8 mouse cellular contexts compared by ENCODE assay signal in genomic region chr17:5940792-5941191, GRCm38 (mm10). TPM values are rescaled to one million over a fixed set of nuclear protein-coding genes. Genes with fewer than 3 reads are reported as not detected.
DNase-seq lines count a peak whose midpoint lies in the region; ATAC-seq and TF ChIP-seq lines count a peak whose summit lies in the region.

No protein-coding gene starts in this region.

- no peak overlapping the region for H3K27ac ChIP-seq in cortical plate, adult 2 months (ENCODE audit: insufficient read depth, low read length)
- H3K27ac ChIP-seq in limb, embryonic 10.5 days: peak overlapping the region; percentile 58; the same call in 1 of the 2 replicates
- H3K27ac ChIP-seq in midbrain, embryonic 11.5 days (ENCODE audit: low read depth, low read length): no peak overlapping the region

- peak overlapping the region; percentile 51 for H3K4me2 ChIP-seq in midbrain, embryonic 11.5 days

- H3K27me3 ChIP-seq in limb, embryonic 10.5 days (ENCODE audit: low read depth, poor library complexity, severe bottlenecking): peaks cover 72% of the 10 kb centered on the region
- peaks cover 26% of the 10 kb centered on the region for H3K27me3 ChIP-seq in midbrain, embryonic 11.5 days (ENCODE audit: control insufficient read depth, insufficient read depth, low read length)

- peak; percentile 79 to 85 for DNase-seq in adrenal gland, adult 18-20 months (ENCODE audit: low spot score in 2 of 2)
- DNase-seq in gastrocnemius, postnatal 25 days: peak; percentile 82
- DNase-seq in limb, embryonic 10.5 days (ENCODE audit: low spot score): peak; percentile 85
- peak; percentile 94 for DNase-seq in midbrain, embryonic 11.5 days (ENCODE audit: low spot score, missing footprints)
- peak; percentile 62 for DNase-seq in skeletal muscle tissue, adult 2 months (ENCODE audit: low read depth, low spot score)
- DNase-seq in yolk sac, embryonic 10.5 days (ENCODE audit: low spot score): peak; percentile 91

- no peak overlapping the region for H3K9ac ChIP-seq in midbrain, embryonic 11.5 days (ENCODE audit: low read length)

- TF ChIP-seq CTCF in cortical plate, adult 2 months (IDR thresholded peaks at IDR 0.05; ENCODE audit: extremely low read depth, insufficient read depth, low read length): peak; percentile 36; the same call in 1 of the 2 replicates

- peak overlapping the region; percentile 43 for H3K4me3 ChIP-seq in cortical plate, adult 2 months (ENCODE audit: insufficient read depth, low read length)
- peak overlapping the region; percentile 64 for H3K4me3 ChIP-seq in limb, embryonic 10.5 days
- H3K4me3 ChIP-seq in midbrain, embryonic 11.5 days (ENCODE audit: low read depth, low read length): peak overlapping the region; percentile 37

- WGBS in limb, embryonic 10.5 days: 1% methylated on average over 33 of the region's 38 CpGs
- 1% methylated on average over 18 of the region's 38 CpGs for WGBS in midbrain, embryonic 11.5 days

- H3K9me3 ChIP-seq in limb, embryonic 10.5 days (replicated peaks): no peaks in the 10 kb centered on the region
- H3K9me3 ChIP-seq in midbrain, embryonic 11.5 days (ENCODE audit: control insufficient read depth, low read length): no peaks in the 10 kb centered on the region

- no peaks in the 10 kb centered on the region for H3K36me3 ChIP-seq in limb, embryonic 10.5 days
- no peaks in the 10 kb centered on the region for H3K36me3 ChIP-seq in midbrain, embryonic 11.5 days (ENCODE audit: control insufficient read depth, insufficient read depth, low read length)

- no peak for TF ChIP-seq POLR2A in cortical plate, adult 2 months (IDR thresholded peaks at IDR 0.05; ENCODE audit: extremely low read depth, insufficient read depth, low read length)

- ATAC-seq in inflammation-experienced regulatory T-cells, adult 6 months: peak; percentile 84
- peak; percentile 86 for ATAC-seq in midbrain, embryonic 11.5 days (ENCODE audit: low FRiP score)

- no peaks in the 10 kb centered on the region for H3K4me1 ChIP-seq in cortical plate, adult 2 months (ENCODE audit: control insufficient read depth, insufficient read depth, low read length)
- peaks cover 14% of the 10 kb centered on the region for H3K4me1 ChIP-seq in limb, embryonic 10.5 days
- H3K4me1 ChIP-seq in midbrain, embryonic 11.5 days (ENCODE audit: control insufficient read depth, insufficient read depth, low read length): peaks cover 7% of the 10 kb centered on the region

RNA-seq across cellular contexts. Expression of gene Synj2, which starts 0.3 kb away (rescaled TPM):
- 10 to 100 TPM in 1 of 2 experiments, 1 to 10 TPM in 1; 9.7 to 13.4 TPM for total RNA-seq in adrenal gland, adult 18-20 months (2021)
- polyA plus RNA-seq in cortical plate, adult 2 months (2012; rRNA removed): 37.7 and 39.6 TPM in 2 replicates
- 10 to 100 TPM; 35.8 to 48.7 TPM for total RNA-seq in gastrocnemius, postnatal 25 days (2021)
- 10 to 100 TPM; 11.8 to 16.8 (median 16.3) TPM for polyA plus RNA-seq in inflammation-experienced regulatory T-cells, adult 6 months (2017; shearing (Covaris generic))
- 0.75 and 1.1 TPM in 2 replicates for polyA plus RNA-seq in limb, embryonic 10.5 days (2016; fragmentation: Nextera tagmentation; extraction: Ambion mirVana)
- 0.74 and 0.91 TPM in 2 replicates for polyA plus RNA-seq in midbrain, embryonic 11.5 days (2014; fragmentation: Nextera tagmentation; extraction: Ambion mirVana)
